Mouse (Mus musculus): ENCODE data around the gene Ccr6. TPM values are rescaled to one million over a fixed set of nuclear protein-coding genes. Genes with fewer than 3 reads are reported as not detected.

The Ccr6 gene
- polyA plus RNA-seq, 1 experiment, result not detected

DNA sequence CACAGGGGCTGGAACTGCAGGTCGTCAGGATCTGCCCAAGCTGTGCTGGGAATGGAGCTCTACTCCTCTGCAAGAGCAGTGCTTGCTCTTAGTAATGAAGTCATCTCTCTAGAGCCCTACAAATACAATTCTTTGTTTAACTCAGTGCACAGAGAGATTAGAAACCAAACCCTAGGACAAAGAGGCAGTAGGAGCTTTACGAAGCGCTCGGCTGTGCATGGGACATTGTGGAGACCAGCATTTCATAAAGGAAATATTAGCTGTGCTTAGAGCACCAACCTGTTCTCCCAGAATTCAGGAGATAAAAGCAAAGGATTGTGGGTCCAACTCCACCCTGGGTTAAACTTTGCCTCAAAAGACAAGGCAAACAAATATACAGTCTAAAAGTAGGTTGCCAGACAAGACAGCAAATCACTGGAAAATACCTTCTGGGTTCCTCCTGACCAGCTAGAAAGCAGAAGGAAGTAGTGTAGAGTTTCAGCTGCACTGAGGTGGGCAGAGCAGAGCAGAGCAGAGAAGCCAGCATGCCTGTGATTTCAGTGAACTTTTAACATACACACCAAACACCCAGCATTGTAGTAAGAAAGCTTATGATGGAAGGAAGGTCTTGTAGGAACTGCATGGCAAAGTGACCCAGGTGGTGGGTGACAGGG is 10.4 kb downstream of the Ccr6 start:
- Histone ChIP-seq H3K79me2 (ENCODE audit: control insufficient read depth, insufficient read depth) (no peaks in the 10 kb centered on the region), H3K36me3 (ENCODE audit: control insufficient read depth, insufficient read depth) (no peaks in the 10 kb centered on the region), H3K4me3 (ENCODE audit: insufficient read depth, poor library complexity, severe bottlenecking) (no peak overlapping the region), H3K27me3 (ENCODE audit: control insufficient read depth, insufficient read depth, insufficient read length) (peaks cover 79% of the 10 kb centered on the region), H3K79me3 (ENCODE audit: low read depth) (no peaks in the 10 kb centered on the region), H3ac (ENCODE audit: control insufficient read depth, insufficient read length, low read depth) (no peak overlapping the region)
- TF ChIP-seq MAX (IDR thresholded peaks at IDR 0.05), result no peak
- no peak for TF ChIP-seq USF1 (IDR thresholded peaks at IDR 0.05; ENCODE audit: low read depth)
- no peak for TF ChIP-seq MYOG (IDR thresholded peaks at IDR 0.05; ENCODE audit: control insufficient read depth, extremely low read depth, insufficient read length)
- TF ChIP-seq CTCF (IDR thresholded peaks at IDR 0.05; ENCODE audit: control insufficient read depth, insufficient read depth, insufficient read length), result no peak
- TF ChIP-seq FOSL1 (IDR thresholded peaks at IDR 0.05; ENCODE audit: insufficient read depth, low read length, poor library complexity, severe bottlenecking), result no peak
- no peak for TF ChIP-seq MYOD1 (IDR thresholded peaks at IDR 0.05; ENCODE audit: control insufficient read depth, insufficient read length, low read depth)
- no peak for TF ChIP-seq CEBPB (IDR thresholded peaks at IDR 0.05; ENCODE audit: low read depth)

DNA sequence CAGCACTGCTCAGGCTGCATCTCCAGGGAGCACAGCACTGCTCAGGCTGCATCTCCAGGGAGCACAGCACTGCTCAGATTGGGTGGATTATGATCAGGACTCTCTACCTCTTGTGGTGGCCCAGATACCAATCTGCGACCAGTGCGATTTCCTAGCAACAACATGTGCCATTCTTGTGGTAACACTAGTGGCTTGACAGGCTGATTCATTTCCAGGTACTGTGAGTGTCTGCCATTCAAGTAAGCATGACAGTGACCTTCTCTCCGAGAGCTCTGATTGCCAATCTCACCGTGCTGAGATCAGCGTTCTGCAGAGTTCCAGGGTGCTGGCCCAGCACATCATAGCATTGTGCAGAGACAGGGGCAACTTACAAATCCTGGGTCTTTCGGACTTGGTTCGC is 15.9 kb downstream of the Ccr6 start:
- no peak overlapping the region for H3ac ChIP-seq (ENCODE audit: control insufficient read depth, insufficient read length, low read depth)
- TF ChIP-seq CTCF (IDR thresholded peaks at IDR 0.05; ENCODE audit: control insufficient read depth, insufficient read depth, insufficient read length) (no peak), MYOG (IDR thresholded peaks at IDR 0.05; ENCODE audit: control insufficient read depth, extremely low read depth, insufficient read length) (no peak), MAX (IDR thresholded peaks at IDR 0.05) (no peak), USF1 (IDR thresholded peaks at IDR 0.05; ENCODE audit: low read depth) (no peak), MYOD1 (IDR thresholded peaks at IDR 0.05; ENCODE audit: control insufficient read depth, insufficient read length, low read depth) (no peak), CEBPB (IDR thresholded peaks at IDR 0.05; ENCODE audit: low read depth) (no peak), FOSL1 (IDR thresholded peaks at IDR 0.05; ENCODE audit: insufficient read depth, low read length, poor library complexity, severe bottlenecking) (no peak)
- H3K4me3 ChIP-seq (ENCODE audit: insufficient read depth, poor library complexity, severe bottlenecking), result no peak overlapping the region
- no peaks in the 10 kb centered on the region for H3K79me3 ChIP-seq (ENCODE audit: low read depth)
- H3K27me3 ChIP-seq (ENCODE audit: control insufficient read depth, insufficient read depth, insufficient read length), result peaks cover 61% of the 10 kb centered on the region
- H3K36me3 ChIP-seq (ENCODE audit: control insufficient read depth, insufficient read depth), result no peaks in the 10 kb centered on the region
- no peaks in the 10 kb centered on the region for H3K79me2 ChIP-seq (ENCODE audit: control insufficient read depth, insufficient read depth)

DNA sequence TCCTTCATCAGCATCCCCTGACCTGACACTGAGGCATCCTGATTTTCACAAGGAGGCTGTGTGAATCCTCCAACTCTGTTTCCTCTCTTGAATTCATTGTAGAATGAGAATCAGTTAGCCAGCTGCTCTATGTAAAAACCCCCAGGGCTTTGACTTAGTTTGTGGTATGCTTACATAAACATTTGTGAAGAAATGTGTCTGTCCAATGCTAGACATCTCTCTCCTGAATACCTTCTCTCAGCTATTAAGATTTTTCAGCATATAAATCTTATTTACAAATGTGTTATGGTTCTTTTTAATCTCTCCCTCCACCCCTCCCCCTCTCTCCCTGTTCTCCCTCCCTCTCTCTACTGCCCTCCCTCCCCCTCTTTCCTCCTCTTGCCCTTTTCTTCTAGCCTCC is 18.4 kb downstream of the Ccr6 start:
- Histone ChIP-seq H3ac (ENCODE audit: control insufficient read depth, insufficient read length, low read depth) (no peak overlapping the region), H3K4me3 (ENCODE audit: insufficient read depth, poor library complexity, severe bottlenecking) (no peak overlapping the region), H3K79me2 (ENCODE audit: control insufficient read depth, insufficient read depth) (no peaks in the 10 kb centered on the region), H3K79me3 (ENCODE audit: low read depth) (no peaks in the 10 kb centered on the region), H3K27me3 (ENCODE audit: control insufficient read depth, insufficient read depth, insufficient read length) (peaks cover 53% of the 10 kb centered on the region), H3K36me3 (ENCODE audit: control insufficient read depth, insufficient read depth) (no peaks in the 10 kb centered on the region)
- TF ChIP-seq USF1 (IDR thresholded peaks at IDR 0.05; ENCODE audit: low read depth) (no peak), MYOG (IDR thresholded peaks at IDR 0.05; ENCODE audit: control insufficient read depth, extremely low read depth, insufficient read length) (no peak), CEBPB (IDR thresholded peaks at IDR 0.05; ENCODE audit: low read depth) (no peak), MYOD1 (IDR thresholded peaks at IDR 0.05; ENCODE audit: control insufficient read depth, insufficient read length, low read depth) (no peak), CTCF (IDR thresholded peaks at IDR 0.05; ENCODE audit: control insufficient read depth, insufficient read depth, insufficient read length) (no peak), FOSL1 (IDR thresholded peaks at IDR 0.05; ENCODE audit: insufficient read depth, low read length, poor library complexity, severe bottlenecking) (no peak), MAX (IDR thresholded peaks at IDR 0.05) (no peak)

DNA sequence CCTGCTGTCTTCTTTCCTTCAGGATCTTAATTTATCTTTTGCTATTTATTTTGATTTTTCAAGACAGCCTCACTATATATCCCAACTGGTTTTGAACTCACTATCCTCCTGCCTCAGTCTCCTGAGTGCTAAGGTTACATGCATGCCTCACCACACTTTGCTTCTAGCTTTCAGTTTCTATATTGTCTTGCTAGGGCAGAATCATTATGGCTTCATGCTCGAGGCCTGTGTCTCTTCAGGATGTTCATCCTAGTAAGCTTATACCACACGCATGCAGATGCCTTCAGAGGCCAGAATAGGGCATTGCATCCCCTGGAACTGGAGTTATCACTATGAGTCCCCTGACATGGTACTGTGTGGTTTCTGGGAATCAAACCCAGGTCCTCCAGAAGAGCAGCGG is 19.1 kb downstream of the Ccr6 start:
- Histone ChIP-seq H3K79me2 (ENCODE audit: control insufficient read depth, insufficient read depth) (no peaks in the 10 kb centered on the region), H3K4me3 (ENCODE audit: insufficient read depth, poor library complexity, severe bottlenecking) (no peak overlapping the region), H3K79me3 (ENCODE audit: low read depth) (no peaks in the 10 kb centered on the region), H3ac (ENCODE audit: control insufficient read depth, insufficient read length, low read depth) (no peak overlapping the region), H3K27me3 (ENCODE audit: control insufficient read depth, insufficient read depth, insufficient read length) (peaks cover 47% of the 10 kb centered on the region), H3K36me3 (ENCODE audit: control insufficient read depth, insufficient read depth) (no peaks in the 10 kb centered on the region)
- TF ChIP-seq MYOD1 (IDR thresholded peaks at IDR 0.05; ENCODE audit: control insufficient read depth, insufficient read length, low read depth) (no peak), MAX (IDR thresholded peaks at IDR 0.05) (no peak), CEBPB (IDR thresholded peaks at IDR 0.05; ENCODE audit: low read depth) (no peak), CTCF (IDR thresholded peaks at IDR 0.05; ENCODE audit: control insufficient read depth, insufficient read depth, insufficient read length) (no peak), MYOG (IDR thresholded peaks at IDR 0.05; ENCODE audit: control insufficient read depth, extremely low read depth, insufficient read length) (no peak), USF1 (IDR thresholded peaks at IDR 0.05; ENCODE audit: low read depth) (no peak), FOSL1 (IDR thresholded peaks at IDR 0.05; ENCODE audit: insufficient read depth, low read length, poor library complexity, severe bottlenecking) (no peak)

DNA sequence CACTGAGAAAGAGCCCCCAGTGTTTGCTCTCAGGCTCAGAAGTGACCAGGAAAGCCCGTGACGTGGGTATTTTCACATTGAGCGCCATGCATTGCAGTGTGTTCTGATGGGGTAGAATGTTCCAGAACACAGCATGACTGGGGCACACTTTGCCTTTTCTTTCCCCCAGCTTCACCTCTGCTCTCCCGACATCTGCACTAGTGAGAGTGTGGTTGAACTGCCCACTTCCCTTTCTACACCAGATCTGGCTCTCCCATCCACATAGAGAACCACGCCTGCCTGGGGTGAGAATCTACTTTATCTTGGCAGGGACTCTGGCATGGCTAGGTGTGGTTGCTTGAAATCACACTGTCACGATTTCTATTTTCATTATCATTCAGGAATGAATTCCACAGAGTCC is 19.7 kb downstream of the Ccr6 start:
- Histone ChIP-seq H3ac (ENCODE audit: control insufficient read depth, insufficient read length, low read depth) (no peak overlapping the region), H3K27me3 (ENCODE audit: control insufficient read depth, insufficient read depth, insufficient read length) (peaks cover 41% of the 10 kb centered on the region), H3K4me3 (ENCODE audit: insufficient read depth, poor library complexity, severe bottlenecking) (no peak overlapping the region), H3K36me3 (ENCODE audit: control insufficient read depth, insufficient read depth) (no peaks in the 10 kb centered on the region), H3K79me2 (ENCODE audit: control insufficient read depth, insufficient read depth) (no peaks in the 10 kb centered on the region), H3K79me3 (ENCODE audit: low read depth) (no peaks in the 10 kb centered on the region)
- TF ChIP-seq USF1 (IDR thresholded peaks at IDR 0.05; ENCODE audit: low read depth) (no peak), CEBPB (IDR thresholded peaks at IDR 0.05; ENCODE audit: low read depth) (no peak), CTCF (IDR thresholded peaks at IDR 0.05; ENCODE audit: control insufficient read depth, insufficient read depth, insufficient read length) (no peak), MYOG (IDR thresholded peaks at IDR 0.05; ENCODE audit: control insufficient read depth, extremely low read depth, insufficient read length) (no peak), MAX (IDR thresholded peaks at IDR 0.05) (no peak), MYOD1 (IDR thresholded peaks at IDR 0.05; ENCODE audit: control insufficient read depth, insufficient read length, low read depth) (no peak), FOSL1 (IDR thresholded peaks at IDR 0.05; ENCODE audit: insufficient read depth, low read length, poor library complexity, severe bottlenecking) (no peak)

All from C2C12 (cell line).